Mouse (Mus musculus) E14TG2a.4 (cell line): Measurements from ENCODE around the gene Rnf138rt1.

Experiments
- CTCF ChIP-seq: conservative IDR thresholded peaks from 2 replicates; pipeline ENCODE4 v1.5.1; 2014; ENCODE audit warnings: low read length
- NANOG ChIP-seq: IDR thresholded peaks from 2 replicates; pipeline ENCODE4 v1.6.1; 2014; ENCODE audit warnings: borderline replicate concordance, low read length, mixed read lengths
- POU5F1 ChIP-seq: IDR thresholded peaks from 2 replicates; pipeline ENCODE4 v1.6.1; 2014; ENCODE audit warnings: low read length, borderline replicate concordance

GRCm38 (mm10) chrX:163738904-163739303 is 22.2 kb downstream of the Rnf138rt1 start:
- TF ChIP-seq CTCF (no peak), POU5F1 (no peak), NANOG (no peak)
